Comparison of ENCODE assay signal across 14 mouse cellular contexts in the genomic region with DNA sequence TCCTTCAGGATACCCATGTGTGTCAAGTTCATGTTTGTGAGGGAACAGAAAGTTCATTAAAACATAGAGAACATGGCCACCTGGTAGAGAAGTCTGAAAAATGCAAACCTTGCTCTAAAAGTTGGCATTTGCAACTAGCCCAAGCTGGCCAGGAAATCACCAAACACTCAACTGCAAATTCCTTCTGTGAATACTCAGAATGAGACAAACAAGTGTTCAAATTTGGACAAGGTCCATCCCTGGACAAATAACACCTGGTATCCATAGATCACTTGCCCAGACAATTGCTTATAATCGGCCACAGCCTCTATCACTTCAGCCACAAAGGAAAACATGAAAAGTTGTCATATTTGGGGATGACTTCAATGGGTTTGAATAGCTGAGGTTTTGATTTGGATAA.
"Had no signal": no experiment of that assay in that cellular context is flagged by ENCODE, and none has a peak within 500 bp of the region (broad histone marks: within the 10 kb centered on the region; RNA-seq: fewer than 3 reads in every experiment).

No protein-coding gene starts in this region.

- H3K4me1 ChIP-seq: liver, embryonic 12.5 days; megakaryocyte, embryonic 14.5 days; midbrain, embryonic 13.5 days; midbrain, embryonic 15.5 days; neural tube, embryonic 12.5 days; stomach, embryonic 15.5 days had no signal

- H3K4me2 ChIP-seq: liver, embryonic 12.5 days; midbrain, embryonic 11.5 days; midbrain, embryonic 13.5 days; midbrain, embryonic 15.5 days; neural tube, embryonic 12.5 days; stomach, embryonic 15.5 days had no signal

- H3K4me3 ChIP-seq: liver, embryonic 12.5 days; megakaryocyte, embryonic 14.5 days; midbrain, embryonic 13.5 days; midbrain, embryonic 15.5 days; neural tube, embryonic 12.5 days; stomach, embryonic 15.5 days had no signal

- ATAC-seq: liver, embryonic 12.5 days; midbrain, embryonic 13.5 days; midbrain, embryonic 15.5 days had no signal

- H3K9ac ChIP-seq: liver, embryonic 12.5 days; liver, embryonic 14.5 days; midbrain, embryonic 13.5 days; midbrain, embryonic 15.5 days; neural tube, embryonic 12.5 days; stomach, embryonic 15.5 days had no signal

- DNase-seq: right cerebral cortex, postnatal 14 days; thymus, adult 2 months; thymus, postnatal 25 days; thymus, postnatal 4 days had no signal

- H3K27ac ChIP-seq: liver, embryonic 12.5 days; liver, embryonic 14.5 days; macrophage; midbrain, embryonic 13.5 days; midbrain, embryonic 15.5 days; neural tube, embryonic 12.5 days; stomach, embryonic 15.5 days; stomach, postnatal 0 days had no signal

- H3K36me3 ChIP-seq: liver, embryonic 12.5 days; midbrain, embryonic 13.5 days; midbrain, embryonic 15.5 days; neural tube, embryonic 12.5 days; stomach, embryonic 15.5 days had no signal

- H3K27me3 ChIP-seq: liver, embryonic 12.5 days; megakaryocyte, embryonic 14.5 days; midbrain, embryonic 13.5 days; midbrain, embryonic 15.5 days; neural tube, embryonic 12.5 days; stomach, embryonic 15.5 days had no signal

- H3K9me3 ChIP-seq: liver, embryonic 12.5 days; megakaryocyte, embryonic 14.5 days; midbrain, embryonic 13.5 days; midbrain, embryonic 15.5 days; neural tube, embryonic 12.5 days; stomach, embryonic 15.5 days had no signal
